Mouse (Mus musculus): Measurements from ENCODE around the gene Dnah8. TPM values are rescaled to one million over a fixed set of nuclear protein-coding genes. Genes with fewer than 3 reads are reported as not detected.
"Not testable (repeated sequence)": the region's sequence is repeated elsewhere in the genome, so short reads cannot be mapped to it uniquely, and the experiment has no call there.

Dnah8 gene
- total RNA-seq, 2 experiments from 2014 or later, result 1.7 to 3.1 TPM

GRCm38 (mm10) chr17:30607909-30608495 is 16.2 kb upstream of the Dnah8 start:
- DNase-seq (ENCODE audit: low spot score in 2 of 2), result peak in 1 of 2 experiments; percentile 13

GRCm38 (mm10) chr17:30609305-30609979 is 14.7 kb upstream of the Dnah8 start:
- peak; percentile 46 to 88 for DNase-seq (ENCODE audit: low spot score in 2 of 2)

- no peak for DNase-seq (ENCODE audit: low spot score in 2 of 2)
Observed at GRCm38 (mm10) chr17:30609980-30610307, 14.2 kb upstream of the Dnah8 start.

GRCm38 (mm10) chr17:30610739-30611138 is 13.4 kb upstream of the Dnah8 start:
- no peak for DNase-seq (ENCODE audit: low spot score in 2 of 2)

- no peak for DNase-seq (ENCODE audit: low spot score in 2 of 2)
Observed at GRCm38 (mm10) chr17:30611221-30612074, 12.7 kb upstream of the Dnah8 start.

- DNase-seq (ENCODE audit: low spot score in 2 of 2), result peak; percentile 100
Observed at GRCm38 (mm10) chr17:30612075-30612859, 11.9 kb upstream of the Dnah8 start.

- no peak for DNase-seq (ENCODE audit: low spot score in 2 of 2)
Observed at GRCm38 (mm10) chr17:30613350-30613749, 10.8 kb upstream of the Dnah8 start.

- no peak for DNase-seq (ENCODE audit: low spot score in 2 of 2)
Observed at GRCm38 (mm10) chr17:30616203-30616602, 8.0 kb upstream of the Dnah8 start.

- no peak for DNase-seq (ENCODE audit: low spot score in 2 of 2)
Observed at GRCm38 (mm10) chr17:30618136-30618891, 5.8 kb upstream of the Dnah8 start.

GRCm38 (mm10) chr17:30619153-30619552 is 5.0 kb upstream of the Dnah8 start:
- no peak for DNase-seq (ENCODE audit: low spot score in 2 of 2)

- no peak for DNase-seq (ENCODE audit: low spot score in 2 of 2)
Observed at GRCm38 (mm10) chr17:30620548-30620947, 3.6 kb upstream of the Dnah8 start.

- no peak for DNase-seq (ENCODE audit: low spot score in 2 of 2)
Observed at GRCm38 (mm10) chr17:30621450-30621849, 2.7 kb upstream of the Dnah8 start.

GRCm38 (mm10) chr17:30623200-30623599 is 954 bp upstream of the Dnah8 start:
- DNase-seq (ENCODE audit: low spot score in 2 of 2), result no peak

GRCm38 (mm10) chr17:30626719-30627118 is 2.6 kb downstream of the Dnah8 start, which contains the start of gene Glo1:
Glo1 (minus strand) TSS chr17:30626871.
- not testable (repeated sequence) for DNase-seq (ENCODE audit: low spot score in 2 of 2)

GRCm38 (mm10) chr17:30635367-30635766 is 11.2 kb downstream of the Dnah8 start:
- no peak for DNase-seq (ENCODE audit: low spot score in 2 of 2)

- DNase-seq (ENCODE audit: low spot score in 2 of 2), result no peak
Observed at GRCm38 (mm10) chr17:30637714-30638113, 13.6 kb downstream of the Dnah8 start.

GRCm38 (mm10) chr17:30638996-30639395 is 14.8 kb downstream of the Dnah8 start:
- DNase-seq (ENCODE audit: low spot score in 2 of 2), result no peak

- no peak for DNase-seq (ENCODE audit: low spot score in 2 of 2)
Observed at GRCm38 (mm10) chr17:30640896-30641295, 16.7 kb downstream of the Dnah8 start.

GRCm38 (mm10) chr17:30648770-30649169 is 24.6 kb downstream of the Dnah8 start:
- no peak for DNase-seq (ENCODE audit: low spot score in 2 of 2)

- DNase-seq (ENCODE audit: low spot score in 2 of 2), result no peak
Observed at GRCm38 (mm10) chr17:30653010-30653409, 28.9 kb downstream of the Dnah8 start.
